Mouse (Mus musculus) embryonic stem cell, embryonic (primary cell): ENCODE measurements around the gene Krtap5-2.
"Not testable (repeated sequence)": the region's sequence is repeated elsewhere in the genome, so short reads cannot be mapped to it uniquely, and the experiment has no call there.

Source experiments
- CTCF ChIA-PET, 4 experiments: fragments of 300-600 bp in 2 of 4; fragments of 350-600 bp in 2 of 4; sonication (Branson Sonifier 250); formaldehyde crosslinking; loops; one replicate each; lab custom pipeline; 2022; ENCODE audit warnings: inconsistent platforms in 2 of 4; lab: Charles Lee
- POLR2A ChIA-PET, 4 experiments: fragments of 300-600 bp in 2 of 4; fragments of 350-600 bp in 2 of 4; sonication (Branson Sonifier 250); formaldehyde crosslinking; loops; one replicate each; lab custom pipeline; 2022; ENCODE audit warnings: antibody characterized with exemption in 4 of 4, inconsistent platforms in 1 of 4; lab: Charles Lee

Gene Krtap5-2

DNA sequence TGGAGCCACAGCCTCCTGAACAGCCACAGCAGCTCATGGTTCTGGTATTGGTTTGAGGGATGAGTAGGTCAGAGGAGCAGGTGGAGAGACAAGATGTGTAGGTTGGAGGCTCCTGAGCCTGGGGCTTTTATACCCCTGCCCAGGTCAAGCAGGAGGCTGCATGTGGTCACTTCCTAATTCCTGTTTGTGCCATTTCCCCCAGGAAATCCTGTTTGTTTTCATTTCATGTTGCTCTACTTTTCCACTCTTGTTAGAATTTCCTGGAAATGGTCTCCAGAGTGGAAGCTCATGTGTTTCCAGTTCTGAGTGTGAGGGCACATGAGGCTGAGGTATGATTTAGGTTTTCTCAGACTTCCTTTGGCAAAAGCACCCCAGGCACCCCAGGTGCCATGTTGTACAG, at the start of gene Krtap5-2:
Gene Krtap5-2 (minus strand): TSS at position 101 of the 400 bp plus-strand sequence.
- POLR2A ChIA-PET, result interaction anchor here in 1 of 4 experiments (0.5 kb wide), 1 partner anchor 870 kb away, joined by 3 read pairs; no protein-coding TSS in a partner anchor
- CTCF ChIA-PET, result not testable (repeated sequence)

DNA sequence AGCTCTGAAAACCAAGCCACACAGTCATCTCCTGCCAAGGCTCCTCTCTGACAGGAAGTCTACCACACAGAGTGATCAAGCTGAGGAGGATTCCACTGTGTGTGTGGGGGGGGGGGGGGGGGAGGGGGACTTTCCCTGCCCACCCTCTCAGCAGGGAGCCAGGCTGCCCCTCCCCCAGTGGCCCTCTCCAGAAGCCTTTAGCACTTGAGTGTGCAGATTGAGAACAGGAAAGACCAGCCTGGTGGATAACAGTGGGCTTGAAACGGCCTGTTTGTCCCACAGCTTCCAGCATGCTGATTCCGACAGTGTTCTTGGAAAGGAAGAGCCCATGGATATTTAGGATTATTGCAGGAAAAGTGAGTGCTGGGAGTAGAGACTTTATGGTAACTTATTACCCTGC, 48.7 kb upstream of the Krtap5-2 start:
- POLR2A ChIA-PET, result interaction anchor here in 3 of 4 experiments (0.6 to 4.9 kb wide), 7 partner anchors 8 to 644 kb away, joined by 3 to 22 read pairs (median 3); no protein-coding TSS in a partner anchor
- CTCF ChIA-PET, result no interaction called here

DNA sequence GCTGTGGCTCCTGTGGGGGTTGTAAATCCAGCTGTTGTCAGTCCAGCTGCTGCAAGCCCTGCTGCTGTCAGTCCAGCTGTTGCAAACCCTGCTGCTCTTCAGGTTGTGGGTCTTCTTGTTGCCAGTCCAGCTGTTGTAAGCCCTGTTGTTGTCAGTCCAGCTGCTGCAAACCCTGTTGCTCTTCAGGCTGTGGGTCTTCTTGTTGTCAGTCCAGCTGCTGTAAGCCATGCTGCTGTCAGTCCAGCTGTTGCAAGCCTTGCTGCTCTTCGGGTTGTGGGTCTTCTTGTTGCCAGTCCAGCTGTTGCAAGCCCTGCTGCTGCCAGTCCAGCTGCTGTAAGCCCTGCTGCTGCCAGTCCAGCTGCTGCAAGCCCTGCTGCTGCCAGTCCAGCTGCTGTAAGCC, 36.3 kb upstream of the Krtap5-2 start:
- POLR2A ChIA-PET, result interaction anchor here in 2 of 4 experiments (0.6 to 3.9 kb wide), 3 partner anchors 15 to 20 kb away, joined by 3 to 37 read pairs (median 3); partner anchors contain the start of gene Krtap5-5 (in 1 of the 2)
- CTCF ChIA-PET, result interaction anchor here in 1 of 4 experiments (0.7 kb wide), 1 partner anchor 64 kb away, joined by 3 read pairs; no protein-coding TSS in a partner anchor

DNA sequence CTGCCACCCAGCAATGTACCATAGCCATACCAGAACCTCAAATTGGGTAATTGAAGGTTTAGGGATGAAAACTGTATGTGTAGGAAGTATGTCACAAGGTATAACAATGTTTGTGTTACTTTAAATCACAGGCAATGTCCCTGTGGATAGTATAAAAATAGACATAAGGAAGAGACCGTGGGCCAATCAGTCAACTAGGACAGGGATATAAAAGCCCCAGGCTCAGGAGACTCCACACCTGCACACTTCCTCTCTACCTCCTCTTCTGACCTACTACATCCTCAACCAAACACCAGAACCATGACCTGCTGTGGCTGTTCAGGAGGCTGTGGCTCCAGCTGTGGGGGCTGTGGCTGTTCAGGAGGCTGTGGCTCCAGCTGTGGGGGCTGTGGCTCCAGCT, 35.8 kb upstream of the Krtap5-2 start, which contains the start of gene Gm7579:
Gene Gm7579 (plus strand): TSS at position 301 of the 400 bp plus-strand sequence.
- ChIA-PET CTCF (interaction anchor here in 1 of 4 experiments (0.5 to 0.7 kb wide), 2 partner anchors 50 to 63 kb away, joined by 3 read pairs; no protein-coding TSS in a partner anchor), POLR2A (interaction anchor here in 2 of 4 experiments (0.6 to 3.9 kb wide), 5 partner anchors 13 to 20 kb away, joined by 3 to 37 read pairs (median 3); partner anchors contain the start of gene Krtap5-5 (in 1 of the 2))

DNA sequence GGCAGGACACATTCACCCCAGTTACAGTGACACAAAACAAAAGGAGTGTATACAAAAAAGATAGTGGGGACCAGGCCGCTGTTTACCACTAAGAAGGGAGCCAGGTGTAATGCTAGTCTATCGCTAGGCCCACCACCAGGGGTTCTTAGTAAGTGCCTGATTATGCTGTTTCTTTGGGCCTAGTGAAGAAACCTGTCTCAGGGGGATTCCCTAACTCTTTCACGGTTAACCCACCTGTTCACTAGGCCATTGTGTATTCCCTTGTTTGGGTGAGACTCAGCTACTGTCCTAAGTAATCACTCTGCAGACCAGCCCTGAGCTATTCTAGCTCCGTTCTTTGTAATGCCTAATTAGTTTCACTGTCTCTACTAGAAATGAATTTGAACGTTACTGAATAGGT, 31.1 kb upstream of the Krtap5-2 start:
- CTCF ChIA-PET, result not testable (repeated sequence)
- POLR2A ChIA-PET, result interaction anchor here in 3 of 4 experiments (0.8 to 3.9 kb wide), 7 partner anchors 19 to 283 kb away, joined by 3 to 39 read pairs (median 4); partner anchors contain the start of genes Krtap5-5 (in 2 of the 3) and Dusp8 (in 1 of the 3)

DNA sequence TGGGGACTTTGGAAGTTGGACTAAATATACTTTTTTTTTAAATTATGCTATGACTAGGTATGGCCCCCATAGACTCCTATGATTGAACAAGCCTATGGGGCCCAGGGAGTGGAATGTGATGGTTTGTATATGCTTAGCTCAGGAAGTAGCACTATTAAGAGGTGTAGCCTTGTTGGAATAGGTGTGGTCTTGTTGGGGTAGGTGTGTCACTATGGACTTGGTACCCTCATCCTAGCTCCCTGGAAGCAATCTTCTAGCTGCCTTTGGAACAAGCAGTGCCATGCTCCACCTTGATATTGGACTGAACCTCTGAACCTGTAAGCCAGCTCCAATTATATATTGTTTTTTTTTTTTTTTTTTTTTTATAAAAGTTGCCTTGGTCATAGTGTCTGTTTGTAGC, 29.7 kb upstream of the Krtap5-2 start:
- CTCF ChIA-PET, result interaction anchor here in 1 of 4 experiments (0.6 kb wide), 1 partner anchor 101 kb away, joined by 3 read pairs; no protein-coding TSS in a partner anchor
- POLR2A ChIA-PET, result interaction anchor here in 3 of 4 experiments (0.6 to 3.4 kb wide), 6 partner anchors 11 to 41 kb away, joined by 4 to 39 read pairs (median 4); partner anchors contain the start of gene Krtap5-5 (in 2 of the 3)

DNA sequence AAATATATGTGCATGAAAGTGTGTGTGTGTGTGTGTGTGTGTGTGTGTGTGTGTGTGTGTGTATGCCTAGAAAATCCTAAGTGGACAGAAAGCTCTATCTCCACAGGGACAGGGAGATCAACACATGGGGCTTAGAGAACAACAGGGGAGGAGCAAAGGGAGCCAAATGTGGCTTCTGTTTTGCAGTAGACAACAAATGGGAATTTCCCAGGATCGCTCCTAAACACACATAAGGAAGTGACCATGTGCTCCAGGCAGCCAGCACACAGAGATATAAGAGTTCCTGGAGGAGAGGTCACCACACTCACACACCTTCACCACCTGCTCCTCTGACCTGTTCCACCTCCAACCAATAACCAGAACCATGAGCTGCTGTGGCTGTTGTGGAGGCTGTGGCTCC, 25.3 kb upstream of the Krtap5-2 start, which contains the start of gene Krtap5-3:
Gene Krtap5-3 (plus strand): TSS at position 301 of the 400 bp plus-strand sequence.
- ChIA-PET POLR2A (no interaction called here), CTCF (interaction anchor here in 2 of 4 experiments (0.6 to 0.9 kb wide), 2 partner anchors 41 to 371 kb away, joined by 3 read pairs; no protein-coding TSS in a partner anchor)

DNA sequence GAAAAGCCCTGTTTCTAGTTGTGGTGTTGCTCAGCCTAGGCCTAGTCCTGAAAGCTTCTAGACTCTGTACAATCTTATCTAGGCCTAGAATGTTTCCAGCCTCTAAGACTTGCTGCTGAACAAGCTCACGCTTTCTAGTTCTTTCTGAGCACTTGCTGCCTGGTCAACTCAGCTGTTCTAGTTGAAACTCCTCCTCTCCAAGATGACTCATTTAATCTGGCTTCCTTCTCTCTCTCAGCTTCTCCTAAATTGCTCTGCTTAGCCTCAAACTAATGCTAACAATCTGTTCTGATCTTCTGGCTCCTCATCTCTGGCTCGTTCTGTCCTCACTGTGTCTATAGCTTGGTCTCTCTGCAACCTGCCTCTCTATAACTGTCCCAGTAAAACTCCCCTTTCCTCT, 22.9 kb upstream of the Krtap5-2 start:
- ChIA-PET CTCF (interaction anchor here in 1 of 4 experiments (0.6 kb wide), 1 partner anchor 1550 kb away, joined by 3 read pairs; no protein-coding TSS in a partner anchor), POLR2A (no interaction called here)

DNA sequence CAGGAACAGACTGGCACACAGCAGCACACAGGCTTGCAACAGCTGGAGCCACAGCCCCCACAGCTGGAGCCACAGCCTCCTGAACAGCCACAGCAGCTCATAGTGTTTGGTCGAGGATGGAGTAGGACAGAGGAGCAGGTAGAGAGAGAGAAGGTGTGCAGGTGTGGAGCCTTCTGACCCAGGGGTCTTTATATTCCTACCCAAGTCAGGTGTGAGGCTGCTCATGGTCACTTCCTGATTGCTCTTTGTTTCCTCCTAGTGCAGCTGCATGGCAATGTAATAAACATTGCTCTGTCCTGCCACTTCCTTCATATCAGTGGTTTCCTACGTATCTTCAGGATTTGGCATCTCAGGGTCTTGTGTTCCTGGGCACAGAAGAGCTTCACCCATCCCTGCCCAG, 14.5 kb upstream of the Krtap5-2 start, which contains the start of gene Gm10153:
Gene Gm10153 (minus strand): TSS at position 101 of the 400 bp plus-strand sequence.
- CTCF ChIA-PET, result interaction anchor here in 2 of 4 experiments (0.9 to 1.1 kb wide), 2 partner anchors 65 to 94 kb away, joined by 3 read pairs; no protein-coding TSS in a partner anchor

DNA sequence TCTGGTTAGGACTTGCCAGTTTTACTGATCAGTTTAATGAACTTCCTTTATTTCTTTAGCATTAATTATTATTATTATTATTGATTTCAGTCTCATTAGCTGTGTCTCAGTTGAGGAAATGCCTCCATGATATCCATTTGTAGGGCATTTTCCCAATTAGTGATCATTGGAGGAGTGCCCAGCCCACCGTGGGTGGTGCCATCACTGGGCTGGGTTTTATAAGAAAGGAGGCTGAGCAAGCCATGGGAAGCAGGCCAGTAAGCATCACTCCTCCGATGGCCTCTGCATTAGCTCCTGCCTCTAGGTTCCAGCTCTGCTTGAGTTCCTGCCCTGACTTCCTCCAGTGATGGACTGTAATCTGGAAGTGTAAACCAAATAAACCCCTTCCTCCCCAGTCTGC, 12.4 kb upstream of the Krtap5-2 start:
- ChIA-PET CTCF (no interaction called here), POLR2A (no interaction called here)

More for the DNA sequence above, 14.5 kb upstream of the Krtap5-2 start, which contains the start of gene Gm10153:
- POLR2A ChIA-PET, result no interaction called here

DNA sequence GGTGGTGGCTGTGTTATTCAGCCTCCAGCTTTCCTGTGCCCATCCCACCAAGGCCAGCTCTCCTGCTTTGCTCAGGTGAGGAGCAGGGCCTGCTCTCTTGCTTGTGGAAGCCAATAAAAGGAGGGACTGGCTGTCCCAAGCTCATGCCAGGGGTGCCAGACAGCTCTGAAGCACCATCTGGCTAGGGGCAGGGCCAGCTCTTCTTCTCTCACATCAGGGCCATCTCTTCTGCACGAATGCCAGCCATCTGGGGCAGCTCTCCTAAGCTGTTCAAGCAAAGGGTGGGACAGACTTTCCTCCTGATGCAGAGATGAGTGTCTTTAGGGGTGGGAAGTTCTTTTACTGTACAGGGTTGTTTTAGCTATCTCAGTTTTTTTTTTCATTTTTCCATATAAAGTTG, 5.2 kb upstream of the Krtap5-2 start:
- POLR2A ChIA-PET, result no interaction called here
- CTCF ChIA-PET, result interaction anchor here in 1 of 4 experiments (0.6 kb wide), 1 partner anchor 793 kb away, joined by 3 read pairs; no protein-coding TSS in a partner anchor

DNA sequence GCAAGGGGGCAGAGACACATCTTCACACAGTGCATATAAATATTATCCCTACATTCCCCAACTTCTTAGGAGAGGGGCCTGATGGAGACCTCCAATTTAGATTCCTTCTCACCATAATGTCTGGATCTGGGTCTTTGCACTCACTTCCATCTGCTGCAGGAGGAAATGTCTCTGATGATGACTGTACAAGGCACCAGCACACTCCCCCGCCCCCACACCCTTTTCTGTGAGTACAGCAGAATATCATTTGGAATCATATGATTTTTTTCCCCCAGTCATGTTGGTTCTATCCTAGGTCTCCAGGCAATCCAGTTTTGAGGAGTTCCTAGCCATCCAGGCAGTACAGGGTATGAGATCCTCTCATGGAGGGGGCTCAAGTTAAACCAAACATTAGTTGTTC, 2.9 kb upstream of the Krtap5-2 start:
- POLR2A ChIA-PET, result no interaction called here
- CTCF ChIA-PET, result no interaction called here

DNA sequence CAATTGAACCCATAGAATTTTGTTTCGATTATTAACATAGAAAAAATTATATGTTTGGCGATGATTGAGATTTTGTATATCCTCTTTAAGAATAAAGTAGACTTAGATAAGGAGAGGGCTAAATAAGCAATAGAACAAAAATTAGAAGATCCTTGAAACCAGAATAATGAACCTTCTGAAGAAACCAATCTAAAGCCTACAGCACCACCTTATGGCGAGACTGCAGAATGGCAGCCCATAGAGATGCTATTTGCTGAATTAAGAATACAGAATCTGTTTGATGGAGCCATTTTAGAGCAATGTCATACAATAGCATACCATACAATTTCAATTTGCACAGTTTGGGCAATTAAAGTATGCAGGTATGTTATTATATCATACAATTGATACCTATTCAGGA, 6.0 kb downstream of the Krtap5-2 start:
- CTCF ChIA-PET, result no interaction called here
- POLR2A ChIA-PET, result no interaction called here

DNA sequence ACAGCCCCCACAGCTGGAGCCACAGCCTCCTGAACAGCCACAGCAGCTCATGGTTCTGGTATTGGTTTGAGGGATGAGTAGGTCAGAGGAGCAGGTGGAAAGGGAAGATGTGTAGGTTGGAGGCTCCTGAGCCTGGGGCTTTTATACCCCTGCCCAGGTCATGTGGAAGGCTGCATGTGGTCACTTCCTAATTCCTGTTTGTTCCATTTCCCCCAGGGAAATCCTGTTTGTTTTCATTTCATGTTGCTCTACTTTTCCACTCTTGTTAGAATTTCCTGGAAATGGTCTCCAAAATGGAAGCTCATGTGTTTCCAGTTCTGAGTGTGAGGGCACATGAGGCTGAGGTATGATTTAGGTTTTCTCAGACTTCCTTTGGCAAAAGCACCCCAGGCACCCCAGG, 10.2 kb downstream of the Krtap5-2 start, which contains the start of gene Gm4553:
Gene Gm4553 (minus strand): TSS at position 101 of the 400 bp plus-strand sequence.
- POLR2A ChIA-PET, CTCF ChIA-PET: not testable (repeated sequence)

DNA sequence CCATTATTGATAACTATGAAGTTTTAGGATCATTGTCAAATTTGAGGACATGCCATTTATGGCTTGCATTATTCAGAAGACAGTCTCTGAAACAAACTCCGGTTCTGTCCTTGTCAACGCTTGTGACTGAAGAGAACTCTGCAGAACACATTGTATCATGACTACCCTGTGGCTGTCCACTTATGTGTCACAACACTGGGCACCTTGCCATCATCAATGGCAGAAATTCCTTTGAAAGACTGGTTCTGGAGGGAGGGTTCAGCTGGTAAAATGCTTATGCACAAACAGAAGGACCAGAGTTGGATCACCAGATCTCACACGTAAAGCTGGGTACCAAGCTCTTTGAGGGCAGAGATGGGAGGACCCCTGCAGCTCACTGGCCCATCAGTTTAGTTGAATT, 16.4 kb downstream of the Krtap5-2 start:
- ChIA-PET POLR2A (no interaction called here), CTCF (interaction anchor here in 1 of 4 experiments (1.3 kb wide), 1 partner anchor 64 kb away, joined by 3 read pairs; the partner anchor contains the start of gene Dusp8)

DNA sequence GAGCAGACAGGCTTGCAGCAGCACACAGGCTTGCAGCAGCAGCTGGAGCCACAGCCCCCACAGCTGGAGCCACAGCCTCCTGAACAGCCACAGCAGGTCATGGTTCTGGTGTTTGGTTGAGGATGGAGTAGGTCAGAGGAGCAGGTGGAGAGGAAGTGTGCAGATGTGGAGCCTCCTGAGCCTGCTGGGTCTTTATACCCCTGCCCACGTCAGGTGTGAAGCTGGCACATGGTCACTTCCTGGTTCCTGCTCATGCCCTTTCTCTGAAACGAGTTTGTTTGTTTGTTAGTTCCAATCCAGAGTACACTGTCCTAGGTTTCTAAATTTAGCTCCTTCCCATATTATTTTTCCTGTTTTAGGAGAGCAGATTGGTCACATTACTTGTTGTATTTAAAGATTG, 18.8 kb downstream of the Krtap5-2 start, which contains the start of gene Gm29735:
Gene Gm29735 (minus strand): TSS at position 101 of the 400 bp plus-strand sequence.
- CTCF ChIA-PET, result interaction anchor here in 1 of 4 experiments (0.6 kb wide), 1 partner anchor 12 kb away, joined by 4 read pairs; no protein-coding TSS in a partner anchor
- POLR2A ChIA-PET, result not testable (repeated sequence)

DNA sequence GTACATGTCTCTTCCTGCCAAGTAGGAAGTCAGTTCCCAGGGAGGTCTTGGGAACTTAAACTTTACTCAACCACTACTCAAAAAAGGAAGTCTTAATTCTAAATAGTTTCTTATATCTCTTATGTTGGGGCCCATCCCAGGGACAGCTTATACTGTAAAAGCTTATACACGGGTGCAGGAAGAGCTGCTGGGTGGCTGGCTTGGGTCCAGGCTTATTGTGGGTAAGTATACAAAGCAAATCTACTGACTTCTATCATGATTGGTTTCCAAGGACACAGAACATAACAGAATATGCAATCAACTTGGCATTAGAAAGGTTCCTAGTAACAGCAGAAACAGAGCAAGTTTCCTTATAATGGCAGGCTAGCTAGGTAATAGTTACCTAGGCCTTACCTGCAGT, 20.5 kb downstream of the Krtap5-2 start:
- ChIA-PET CTCF (interaction anchor here in 1 of 4 experiments (0.6 kb wide), 1 partner anchor 94 kb away, joined by 5 read pairs; no protein-coding TSS in a partner anchor), POLR2A (no interaction called here)

DNA sequence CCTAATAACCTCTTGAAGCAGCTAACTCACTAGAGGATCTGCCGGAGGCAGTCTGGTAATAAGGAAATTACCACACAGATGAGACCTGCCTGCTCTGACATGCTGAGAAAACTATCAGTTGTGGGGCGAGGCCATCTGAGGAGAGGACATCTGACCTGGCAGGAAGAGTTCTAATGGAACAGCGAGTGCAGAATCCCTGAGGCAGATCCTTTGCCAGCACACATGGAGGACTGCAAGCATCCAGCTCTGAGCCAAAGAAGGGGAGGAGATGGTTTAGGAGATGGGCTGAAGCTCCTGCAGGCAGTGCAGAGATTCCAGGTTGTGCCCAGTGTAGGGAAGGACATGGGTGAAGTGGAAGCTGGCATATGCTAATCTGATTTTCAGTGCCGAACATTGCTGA, 23.6 kb downstream of the Krtap5-2 start:
- POLR2A ChIA-PET, result no interaction called here
- CTCF ChIA-PET, result interaction anchor here in 2 of 4 experiments (1.2 to 1.3 kb wide), 2 partner anchors 98 to 103 kb away, joined by 3 to 4 read pairs; no protein-coding TSS in a partner anchor

DNA sequence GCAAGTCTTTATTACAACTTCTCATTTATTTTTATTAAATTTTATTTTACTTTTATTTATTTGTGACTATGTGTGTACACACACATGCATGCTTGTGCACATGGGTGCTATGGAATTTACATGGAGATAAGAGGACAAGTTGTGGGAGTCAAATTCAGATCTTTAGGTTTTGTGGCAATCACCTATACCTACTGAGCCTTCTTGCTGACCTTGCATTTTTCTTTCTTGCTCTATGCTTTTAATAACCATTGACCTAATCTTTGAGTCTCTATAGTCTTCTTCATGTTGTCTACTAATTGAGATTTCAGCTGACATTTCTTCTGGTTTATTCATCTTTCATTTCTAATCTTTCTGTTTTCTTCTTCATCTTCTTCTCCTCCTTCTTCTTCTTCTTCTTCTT, 27.2 kb downstream of the Krtap5-2 start:
- ChIA-PET CTCF (interaction anchor here in 2 of 4 experiments (0.6 to 1.6 kb wide), 2 partner anchors 63 to 101 kb away, joined by 3 to 4 read pairs; no protein-coding TSS in a partner anchor), POLR2A (no interaction called here)
